Mouse (Mus musculus): ENCODE results near the gene Ptms. TPM values are rescaled to one million over a fixed set of nuclear protein-coding genes. Genes with fewer than 3 reads are reported as not detected.

Gene Ptms
- polyA plus RNA-seq, 1 experiment from 2014 or later: 802 TPM

- ATAC-seq: no peak
These were observed 23.6 kb upstream of the Ptms start for GRCm38 (mm10) chr6:124943526-124943925.

GRCm38 (mm10) chr6:124941679-124942078 lies 21.8 kb upstream of the Ptms start:
- ATAC-seq: no peak
- Histone ChIP-seq H3K4me3 (replicated peaks) (no peak overlapping the region), H3K27me3 (no peaks in the 10 kb centered on the region), H3K4me1 (replicated peaks) (no peaks in the 10 kb centered on the region), H3K36me3 (peaks cover 31% of the 10 kb centered on the region), H3K27ac (no peak overlapping the region), H3K9ac (replicated peaks) (no peak overlapping the region), H3K4me2 (replicated peaks) (no peak overlapping the region), H3K9me3 (no peaks in the 10 kb centered on the region)
- WGBS: 93% methylated on average over 1 of the region's 1 CpGs

More at GRCm38 (mm10) chr6:124943526-124943925, 23.6 kb upstream of the Ptms start:
- no peaks in the 10 kb centered on the region for H3K4me1 ChIP-seq (replicated peaks)
- H3K9ac ChIP-seq (replicated peaks): no peak overlapping the region
- no peaks in the 10 kb centered on the region for H3K9me3 ChIP-seq
- H3K36me3 ChIP-seq: peaks cover 13% of the 10 kb centered on the region
- no peak overlapping the region for H3K4me3 ChIP-seq (replicated peaks)
- no peak overlapping the region for H3K27ac ChIP-seq
- WGBS: 93% methylated on average over 3 of the region's 3 CpGs
- H3K4me2 ChIP-seq (replicated peaks): no peak overlapping the region
- no peaks in the 10 kb centered on the region for H3K27me3 ChIP-seq

- peaks cover 11% of the 10 kb centered on the region for H3K4me1 ChIP-seq (replicated peaks)
- H3K4me3 ChIP-seq (replicated peaks): no peak overlapping the region
- H3K27me3 ChIP-seq: no peaks in the 10 kb centered on the region
- ATAC-seq: no peak
- H3K9ac ChIP-seq (replicated peaks): no peak overlapping the region
- no peak overlapping the region for H3K27ac ChIP-seq
- no peaks in the 10 kb centered on the region for H3K9me3 ChIP-seq
- no peak overlapping the region for H3K4me2 ChIP-seq (replicated peaks)
- H3K36me3 ChIP-seq: peaks cover 62% of the 10 kb centered on the region
- 94% methylated on average over 7 of the region's 7 CpGs for WGBS
These were observed 18.7 kb upstream of the Ptms start for GRCm38 (mm10) chr6:124938554-124938953.

GRCm38 (mm10) chr6:124937493-124937892 lies 17.6 kb upstream of the Ptms start:
- no peak for ATAC-seq
- WGBS: 86% methylated on average over 2 of the region's 2 CpGs
- peaks cover 17% of the 10 kb centered on the region for H3K4me1 ChIP-seq (replicated peaks)
- peaks cover 70% of the 10 kb centered on the region for H3K36me3 ChIP-seq
- H3K9ac ChIP-seq (replicated peaks): no peak overlapping the region
- H3K9me3 ChIP-seq: no peaks in the 10 kb centered on the region; the same call in 1 of the 2 replicates
- no peak overlapping the region for H3K27ac ChIP-seq
- no peak overlapping the region for H3K4me3 ChIP-seq (replicated peaks)
- H3K4me2 ChIP-seq (replicated peaks): no peak overlapping the region
- H3K27me3 ChIP-seq: no peaks in the 10 kb centered on the region

- H3K27me3 ChIP-seq: no peaks in the 10 kb centered on the region
- peaks cover 70% of the 10 kb centered on the region for H3K36me3 ChIP-seq
- no peak overlapping the region for H3K4me3 ChIP-seq (replicated peaks)
- no peak overlapping the region for H3K9ac ChIP-seq (replicated peaks)
- H3K4me1 ChIP-seq (replicated peaks): peaks cover 23% of the 10 kb centered on the region
- H3K9me3 ChIP-seq: no peaks in the 10 kb centered on the region; the same call in 1 of the 2 replicates
- no peak for ATAC-seq
- H3K27ac ChIP-seq: no peak overlapping the region
- no peak overlapping the region for H3K4me2 ChIP-seq (replicated peaks)
- WGBS: 84% methylated on average over 1 of the region's 1 CpGs
These were observed 16.8 kb upstream of the Ptms start for GRCm38 (mm10) chr6:124936681-124937080.

GRCm38 (mm10) chr6:124934670-124935069 lies 14.8 kb upstream of the Ptms start:
- Histone ChIP-seq H3K27me3 (no peaks in the 10 kb centered on the region), H3K9me3 (no peaks in the 10 kb centered on the region; the same call in 1 of the 2 replicates), H3K36me3 (peaks cover 65% of the 10 kb centered on the region), H3K9ac (replicated peaks) (peak overlapping the region; percentile 32; the same call in 1 of the 2 replicates), H3K4me1 (replicated peaks) (peaks cover 29% of the 10 kb centered on the region), H3K4me3 (replicated peaks) (no peak overlapping the region), H3K27ac (no peak overlapping the region), H3K4me2 (replicated peaks) (no peak overlapping the region)
- WGBS: 93% methylated on average over 7 of the region's 7 CpGs
- no peak for ATAC-seq

- Histone ChIP-seq H3K9me3 (no peaks in the 10 kb centered on the region; the same call in 1 of the 2 replicates), H3K27me3 (no peaks in the 10 kb centered on the region), H3K4me1 (replicated peaks) (peaks cover 29% of the 10 kb centered on the region), H3K4me3 (replicated peaks) (peak overlapping the region; percentile 97), H3K4me2 (replicated peaks) (peak overlapping the region; percentile 97; the same call in 1 of the 2 replicates), H3K36me3 (peaks cover 53% of the 10 kb centered on the region), H3K27ac (no peak overlapping the region), H3K9ac (replicated peaks) (no peak overlapping the region)
- 90% methylated on average over 3 of the region's 3 CpGs for WGBS
- no peak for ATAC-seq
These were observed 13.2 kb upstream of the Ptms start for GRCm38 (mm10) chr6:124933127-124933526.

GRCm38 (mm10) chr6:124932314-124932695 lies 12.4 kb upstream of the Ptms start:
- Histone ChIP-seq H3K27me3 (no peaks in the 10 kb centered on the region), H3K27ac (peak overlapping the region; percentile 97), H3K9ac (replicated peaks) (peak overlapping the region; percentile 99), H3K4me1 (replicated peaks) (peaks cover 29% of the 10 kb centered on the region), H3K4me3 (replicated peaks) (peak overlapping the region; percentile 97), H3K4me2 (replicated peaks) (peak overlapping the region; percentile 97), H3K9me3 (no peaks in the 10 kb centered on the region; the same call in 1 of the 2 replicates), H3K36me3 (peaks cover 45% of the 10 kb centered on the region)
- no peak for ATAC-seq
- 41% methylated on average over 12 of the region's 12 CpGs for WGBS

GRCm38 (mm10) chr6:124931525-124932313 lies 11.8 kb upstream of the Ptms start:
- peak; percentile 71 for ATAC-seq
- H3K4me2 ChIP-seq (replicated peaks): peak overlapping the region; percentile 97

GRCm38 (mm10) chr6:124930754-124931524 lies 11.0 kb upstream of the Ptms start, which contains the start of gene Mlf2:
TSS of gene Mlf2 (plus strand) at chr6:124931386.
- ATAC-seq: peak; percentile 94
- peaks cover 29% of the 10 kb centered on the region for H3K4me1 ChIP-seq (replicated peaks)
- peak within 1 kb of the TSS; percentile 97 for H3K4me2 ChIP-seq (replicated peaks)
- H3K9ac ChIP-seq (replicated peaks): peak within 1 kb of the TSS; percentile 99
- H3K4me3 ChIP-seq (replicated peaks): peak within 1 kb of the TSS; percentile 97
- peaks cover 31% of the 10 kb centered on the region for H3K36me3 ChIP-seq
- H3K27me3 ChIP-seq: no peaks in the 10 kb centered on the region
- H3K27ac ChIP-seq: peak within 1 kb of the TSS; percentile 97
- WGBS: 0% methylated on average over 56 of the region's 64 CpGs
- no peaks in the 10 kb centered on the region; the same call in 1 of the 2 replicates for H3K9me3 ChIP-seq

More at GRCm38 (mm10) chr6:124931525-124932313, 11.8 kb upstream of the Ptms start:
- peak overlapping the region; percentile 97 for H3K27ac ChIP-seq
- WGBS: 1% methylated on average over 47 of the region's 48 CpGs
- peak overlapping the region; percentile 97 for H3K4me3 ChIP-seq (replicated peaks)
- peaks cover 29% of the 10 kb centered on the region for H3K4me1 ChIP-seq (replicated peaks)
- peaks cover 39% of the 10 kb centered on the region for H3K36me3 ChIP-seq
- H3K27me3 ChIP-seq: no peaks in the 10 kb centered on the region
- peak overlapping the region; percentile 99 for H3K9ac ChIP-seq (replicated peaks)
- H3K9me3 ChIP-seq: no peaks in the 10 kb centered on the region; the same call in 1 of the 2 replicates

- H3K27ac ChIP-seq: peak overlapping the region; percentile 97
- no peaks in the 10 kb centered on the region; the same call in 1 of the 2 replicates for H3K9me3 ChIP-seq
- H3K9ac ChIP-seq (replicated peaks): peak overlapping the region; percentile 99; the same call in 1 of the 2 replicates
- H3K4me1 ChIP-seq (replicated peaks): peaks cover 31% of the 10 kb centered on the region
- H3K27me3 ChIP-seq: no peaks in the 10 kb centered on the region
- WGBS: 29% methylated on average over 1 of the region's 1 CpGs
- H3K4me3 ChIP-seq (replicated peaks): peak overlapping the region; percentile 97
- peak overlapping the region; percentile 97 for H3K4me2 ChIP-seq (replicated peaks)
- H3K36me3 ChIP-seq: peaks cover 24% of the 10 kb centered on the region
- no peak for ATAC-seq
These were observed 10.3 kb upstream of the Ptms start for GRCm38 (mm10) chr6:124930231-124930630.

- H3K9me3 ChIP-seq: no peaks in the 10 kb centered on the region
- 59% methylated on average over 5 of the region's 5 CpGs for WGBS
These were observed 6.0 kb upstream of the Ptms start for GRCm38 (mm10) chr6:124925941-124926340.

More at GRCm38 (mm10) chr6:124925941-124926340, 6.0 kb upstream of the Ptms start:
- Histone ChIP-seq H3K4me3 (replicated peaks) (no peak overlapping the region), H3K27ac (no peak overlapping the region), H3K27me3 (no peaks in the 10 kb centered on the region), H3K4me1 (replicated peaks) (peaks cover 20% of the 10 kb centered on the region), H3K36me3 (no peaks in the 10 kb centered on the region), H3K9ac (replicated peaks) (no peak overlapping the region), H3K4me2 (replicated peaks) (no peak overlapping the region)
- ATAC-seq: no peak
